Mouse (Mus musculus) urinary bladder, postnatal 4 days (tissue): Measurements from ENCODE around the gene Rnf220.

Experiments used
- DNase-seq, 2 experiments: peaks; one replicate each; pipeline ENCODE4 v3.0.0; 2021 to 2022; ENCODE audit warnings: low spot score in 2 of 2

The Rnf220 gene

GRCm38 (mm10) chr4:117224122-117224521 lies 272.7 kb downstream of the Rnf220 start:
- DNase-seq, result no peak

GRCm38 (mm10) chr4:117223001-117223400 lies 273.9 kb downstream of the Rnf220 start:
- no peak for DNase-seq

- DNase-seq, result no peak
Measured at GRCm38 (mm10) chr4:117221836-117222235, 275.0 kb downstream of the Rnf220 start.
